Mouse (Mus musculus) lung, postnatal 10 days (tissue): ENCODE data around the gene Gm3646.
A peak's percentile ranks its signal among the peaks of the same experiment; 100 is the strongest.

Experiments
- DNase-seq: peaks from one replicate; pipeline ENCODE4 v3.0.0; 2021

The Gm3646 gene

GRCm38 (mm10) chr1:39805243-39805979 is at the start of gene Gm3646:
Gm3646 (minus strand) TSS chr1:39805332.
- no peak for DNase-seq

GRCm38 (mm10) chr1:39847066-39847465 is 41.9 kb upstream of the Gm3646 start:
- peak; percentile 40 for DNase-seq

GRCm38 (mm10) chr1:39846031-39846550 is 41.0 kb upstream of the Gm3646 start:
- DNase-seq = no peak

- no peak for DNase-seq
Measured at GRCm38 (mm10) chr1:39843328-39843727, 38.2 kb upstream of the Gm3646 start.

GRCm38 (mm10) chr1:39842218-39843007 is 37.3 kb upstream of the Gm3646 start:
- no peak for DNase-seq

- DNase-seq = no peak
Measured at GRCm38 (mm10) chr1:39840856-39841255, 35.7 kb upstream of the Gm3646 start.

- DNase-seq = no peak
Measured at GRCm38 (mm10) chr1:39839838-39840237, 34.7 kb upstream of the Gm3646 start.

- no peak for DNase-seq
Measured at GRCm38 (mm10) chr1:39839217-39839616, 34.1 kb upstream of the Gm3646 start.

- DNase-seq = peak; percentile 44
Measured at GRCm38 (mm10) chr1:39838487-39839169, 33.5 kb upstream of the Gm3646 start.

GRCm38 (mm10) chr1:39831594-39832039 is 26.5 kb upstream of the Gm3646 start:
- no peak for DNase-seq

GRCm38 (mm10) chr1:39830786-39831593 is 25.9 kb upstream of the Gm3646 start:
- DNase-seq = no peak

- DNase-seq = no peak
Measured at GRCm38 (mm10) chr1:39824902-39825301, 19.8 kb upstream of the Gm3646 start.

- DNase-seq = no peak
Measured at GRCm38 (mm10) chr1:39824240-39824639, 19.1 kb upstream of the Gm3646 start.

- DNase-seq = no peak
Measured at GRCm38 (mm10) chr1:39819596-39819995, 14.5 kb upstream of the Gm3646 start.

GRCm38 (mm10) chr1:39815766-39816165 is 10.6 kb upstream of the Gm3646 start:
- no peak for DNase-seq

GRCm38 (mm10) chr1:39813067-39813466 is 7.9 kb upstream of the Gm3646 start:
- no peak for DNase-seq

- no peak for DNase-seq
Measured at GRCm38 (mm10) chr1:39804789-39805188, 343 bp downstream of the Gm3646 start.

GRCm38 (mm10) chr1:39802946-39803345 is 2.2 kb downstream of the Gm3646 start:
- DNase-seq = no peak

GRCm38 (mm10) chr1:39797496-39797895 is 7.6 kb downstream of the Gm3646 start:
- no peak for DNase-seq

GRCm38 (mm10) chr1:39796765-39797164 is 8.4 kb downstream of the Gm3646 start:
- DNase-seq = no peak

- no peak for DNase-seq
Measured at GRCm38 (mm10) chr1:39784632-39785031, 20.5 kb downstream of the Gm3646 start.

- no peak for DNase-seq
Measured at GRCm38 (mm10) chr1:39781835-39782234, 23.3 kb downstream of the Gm3646 start.
